Mouse (Mus musculus) cerebellum, adult 2 months (tissue): ENCODE measurements around the gene Eif2ak3.

Experiments
- CTCF ChIP-seq: fragments of 200-500 bp; IDR thresholded peaks from 2 replicates; pipeline ENCODE4 v1.5.1; 2011; ENCODE audit warnings: low read depth, mild to moderate bottlenecking, control low read depth, low read length, moderate library complexity, borderline replicate concordance; ENCODE audit not compliant: insufficient read depth
- POLR2A ChIP-seq: fragments of 200-500 bp; IDR thresholded peaks from 2 replicates; pipeline ENCODE4 v1.6.1; 2011; ENCODE audit warnings: low read length, control low read depth, borderline replicate concordance; ENCODE audit not compliant: insufficient read depth

DNA sequence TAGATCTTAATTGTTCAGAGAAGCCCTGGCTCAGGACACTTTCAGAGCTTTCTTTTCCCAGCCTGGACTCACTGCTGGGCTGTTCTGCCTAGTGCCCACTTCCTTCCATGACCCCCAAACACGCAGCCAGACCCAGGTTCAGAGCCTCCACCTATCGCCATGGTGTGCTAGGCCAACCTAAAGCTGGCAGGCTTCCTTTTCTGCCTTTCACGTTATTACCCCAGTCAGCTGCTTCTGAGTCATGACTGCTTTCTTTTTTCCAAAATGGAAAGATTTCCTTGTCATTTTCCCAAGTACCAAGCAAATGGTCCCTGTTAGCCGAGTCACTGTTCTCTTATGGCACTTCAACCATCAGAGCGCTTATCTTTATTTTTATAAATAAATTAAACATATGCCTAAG lies 4.0 kb upstream of the Eif2ak3 start:
- TF ChIP-seq CTCF (no peak), POLR2A (no peak)
